Mouse (Mus musculus): ENCODE measurements around the gene Selenoh. TPM values are rescaled to one million over a fixed set of nuclear protein-coding genes. Genes with fewer than 3 reads are reported as not detected.

Gene Selenoh
- polyA plus RNA-seq, 1 experiment from 2014 or later = 316 TPM

Other genes with a start within 250 kb of the Selenoh start
- gene Calcrl, start 245.4 kb downstream of the Selenoh start, polyA plus RNA-seq (2014; fragmentation: Nextera tagmentation; extraction: Ambion mirVana) = 43.4 and 45.8 TPM in 2 replicates
- gene Tfpi, start 194.0 kb downstream of the Selenoh start, polyA plus RNA-seq (2014; fragmentation: Nextera tagmentation; extraction: Ambion mirVana) = 48.3 and 49.4 TPM in 2 replicates
- gene Ctnnd1, start 20.0 kb downstream of the Selenoh start, polyA plus RNA-seq (2014; fragmentation: Nextera tagmentation; extraction: Ambion mirVana) = 63.5 and 68.2 TPM in 2 replicates
- gene Btbd18, start 11.7 kb downstream of the Selenoh start, polyA plus RNA-seq (2014; fragmentation: Nextera tagmentation; extraction: Ambion mirVana) = 0.39 and 0.45 TPM in 2 replicates
- not detected in 2 replicates for gene Gm28635, start 7.3 kb upstream of the Selenoh start, polyA plus RNA-seq (2014; fragmentation: Nextera tagmentation; extraction: Ambion mirVana)
- 38.3 and 38.6 TPM in 2 replicates for gene Med19, start 7.6 kb upstream of the Selenoh start, polyA plus RNA-seq (2014; fragmentation: Nextera tagmentation; extraction: Ambion mirVana)
- 119 and 130 TPM in 2 replicates for gene Tmx2, start 8.4 kb upstream of the Selenoh start, polyA plus RNA-seq (2014; fragmentation: Nextera tagmentation; extraction: Ambion mirVana)
- 35.9 and 36.5 TPM in 2 replicates for gene Zdhhc5, start 44.4 kb upstream of the Selenoh start, polyA plus RNA-seq (2014; fragmentation: Nextera tagmentation; extraction: Ambion mirVana)
- gene Clp1, start 56.6 kb upstream of the Selenoh start, polyA plus RNA-seq (2014; fragmentation: Nextera tagmentation; extraction: Ambion mirVana) = 26.7 and 28.9 TPM in 2 replicates
- gene Ypel4, start 63.3 kb upstream of the Selenoh start, polyA plus RNA-seq (2014; fragmentation: Nextera tagmentation; extraction: Ambion mirVana) = 9.3 and 10.7 TPM in 2 replicates
- gene Gm19426, start 72.9 kb upstream of the Selenoh start, polyA plus RNA-seq (2014; fragmentation: Nextera tagmentation; extraction: Ambion mirVana) = 5.1 and 5.9 TPM in 2 replicates
- gene Serping1, start 104.7 kb upstream of the Selenoh start, polyA plus RNA-seq (2014; fragmentation: Nextera tagmentation; extraction: Ambion mirVana) = 84.2 and 93.7 TPM in 2 replicates
- gene Ube2l6, start 128.1 kb upstream of the Selenoh start, polyA plus RNA-seq (2014; fragmentation: Nextera tagmentation; extraction: Ambion mirVana) = 36.2 and 38.0 TPM in 2 replicates
- gene Smtnl1, start 151.9 kb upstream of the Selenoh start, polyA plus RNA-seq (2014; fragmentation: Nextera tagmentation; extraction: Ambion mirVana) = not detected in 2 replicates
- 50.2 and 60.2 TPM in 2 replicates for gene Timm10, start 156.2 kb upstream of the Selenoh start, polyA plus RNA-seq (2014; fragmentation: Nextera tagmentation; extraction: Ambion mirVana)
- 19.8 and 21.1 TPM in 2 replicates for gene Slc43a1, start 168.1 kb upstream of the Selenoh start, polyA plus RNA-seq (2014; fragmentation: Nextera tagmentation; extraction: Ambion mirVana)
- 0.59 and 0.74 TPM in 2 replicates for gene Rtn4rl2, start 215.9 kb upstream of the Selenoh start, polyA plus RNA-seq (2014; fragmentation: Nextera tagmentation; extraction: Ambion mirVana)